Mouse (Mus musculus) hindbrain, postnatal 0 days (tissue): ENCODE data around the gene Hyal2. TPM values are rescaled to one million over a fixed set of nuclear protein-coding genes. Genes with fewer than 3 reads are reported as not detected.

Experiments
- ATAC-seq: fragments of 200-750 bp; cut with Nextera tagmentation; 2 replicates; pipeline ENCODE4 v1.8.0; 2017; ENCODE audit warnings: mild to moderate bottlenecking, moderate TSS enrichment, moderate library complexity
- DNase-seq: peaks from one replicate; pipeline ENCODE4 v3.0.0-alpha.2; 2015; ENCODE audit warnings: low spot score
- H3K27ac ChIP-seq: fragments of 300-500 bp; sonication (generic); 2 replicates; pipeline ENCODE4 v1.5.1; 2014; ENCODE audit warnings: mild to moderate bottlenecking
- H3K27me3 ChIP-seq: fragments of 300-500 bp; sonication (generic); 2 replicates; pipeline ENCODE4 v1.6.1; 2014; ENCODE audit warnings: low read length, mixed read lengths; ENCODE audit not compliant: insufficient read depth
- H3K36me3 ChIP-seq: fragments of 300-500 bp; sonication (generic); 2 replicates; pipeline ENCODE4 v1.6.1; 2014; ENCODE audit warnings: low read length, mixed read lengths; ENCODE audit not compliant: insufficient read depth
- H3K4me1 ChIP-seq: fragments of 300-500 bp; sonication (generic); 2 replicates; pipeline ENCODE4 v1.6.1; 2014; ENCODE audit warnings: antibody characterized with exemption, low read length, mixed read lengths; ENCODE audit not compliant: insufficient read depth
- H3K4me2 ChIP-seq: fragments of 300-500 bp; sonication (generic); 2 replicates; pipeline ENCODE4 v1.6.1; 2014; ENCODE audit warnings: low read depth, mild to moderate bottlenecking, low read length, moderate library complexity, mixed read lengths
- H3K4me3 ChIP-seq: fragments of 300-500 bp; sonication (generic); 2 replicates; pipeline ENCODE4 v1.5.1; 2014; ENCODE audit warnings: low read length
- H3K9ac ChIP-seq: fragments of 300-500 bp; sonication (generic); replicated peaks from 2 replicates; pipeline ENCODE4 v1.6.1; 2014; ENCODE audit warnings: mild to moderate bottlenecking, low read length, moderate library complexity, mixed read lengths
- H3K9me3 ChIP-seq: fragments of 300-500 bp; sonication (generic); 2 replicates; pipeline ENCODE4 v1.6.1; 2016; ENCODE audit warnings: low read length, mixed read lengths
- CTCF ChIP-seq: IDR thresholded peaks from 2 replicates; pipeline ENCODE4 v1.5.1; 2016; ENCODE audit warnings: antibody characterized with exemption, control low read depth, low read depth
- WGBS: fragments of 180-500 bp; shearing (Covaris S2); extraction: QIAGEN DNeasy Blood & Tissue Kit; methylation state at CpG from one replicate; pipeline ENCODE4 v1.1.7; 2014; 5-methylcytosine and 5-hydroxymethylcytosine counted together
- polyA plus RNA-seq: library from polyadenylated mRNA; unstranded; fragments of >200 nt; fragmentation: Nextera tagmentation; extraction: Ambion mirVana; gene quantifications from 2 replicates; pipeline ENCODE4 v1.2.1, GENCODE M21; 2015
- total RNA-seq: library from RNA; depleted of rRNA; stranded (reverse); fragments of >200 nt; gene quantifications from 2 replicates; pipeline ENCODE4 v1.2.3, GENCODE M21; 2014

Hyal2 gene
- total and polyA plus RNA-seq, 2 experiments from 2014 or later: 39.8 to 75.3 TPM

GRCm38 (mm10) chr9:107600745-107601144 is 33.0 kb downstream of the Hyal2 start:
- no peaks in the 10 kb centered on the region for H3K9me3 ChIP-seq
- peaks cover 4% of the 10 kb centered on the region; the same call in 1 of the 2 replicates for H3K4me1 ChIP-seq
- no peaks in the 10 kb centered on the region for H3K27me3 ChIP-seq
- no peak overlapping the region for H3K9ac ChIP-seq
- H3K4me2 ChIP-seq: no peak overlapping the region
- H3K27ac ChIP-seq: no peak overlapping the region
- TF ChIP-seq CTCF: peak; percentile 30; the same call in 1 of the 2 replicates
- no peaks in the 10 kb centered on the region for H3K36me3 ChIP-seq
- ATAC-seq: no peak
- H3K4me3 ChIP-seq: no peak overlapping the region
- 83% methylated on average over 12 of the region's 12 CpGs for WGBS
- no peak for DNase-seq

DNA sequence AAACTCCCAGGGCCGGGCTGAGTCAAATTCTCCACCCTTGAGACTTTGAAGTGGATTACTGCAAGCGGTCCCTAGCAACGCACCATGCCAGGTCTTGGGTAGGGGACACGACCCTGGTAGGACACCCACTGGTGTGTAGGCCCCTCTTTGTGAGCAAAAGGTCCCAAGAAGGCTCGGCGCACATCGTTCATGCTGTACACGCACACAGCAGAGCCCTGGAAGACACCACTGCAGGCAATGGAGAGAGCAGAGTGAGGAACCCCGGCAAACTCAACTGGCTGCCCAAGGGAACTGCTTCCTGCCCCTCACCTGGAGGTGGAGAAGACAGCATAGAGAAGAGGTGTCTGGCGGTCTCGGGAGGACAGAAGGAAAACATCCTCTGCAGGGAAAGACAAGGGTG is 33.5 kb downstream of the Hyal2 start:
- Histone ChIP-seq H3K4me1 (peaks cover 4% of the 10 kb centered on the region; the same call in 1 of the 2 replicates), H3K27ac (no peak overlapping the region), H3K9me3 (no peaks in the 10 kb centered on the region), H3K9ac (no peak overlapping the region), H3K4me2 (no peak overlapping the region), H3K4me3 (no peak overlapping the region), H3K36me3 (no peaks in the 10 kb centered on the region), H3K27me3 (no peaks in the 10 kb centered on the region)
- no peak for ATAC-seq
- WGBS: 90% methylated on average over 11 of the region's 11 CpGs
- DNase-seq: no peak
- TF ChIP-seq CTCF: no peak

DNA sequence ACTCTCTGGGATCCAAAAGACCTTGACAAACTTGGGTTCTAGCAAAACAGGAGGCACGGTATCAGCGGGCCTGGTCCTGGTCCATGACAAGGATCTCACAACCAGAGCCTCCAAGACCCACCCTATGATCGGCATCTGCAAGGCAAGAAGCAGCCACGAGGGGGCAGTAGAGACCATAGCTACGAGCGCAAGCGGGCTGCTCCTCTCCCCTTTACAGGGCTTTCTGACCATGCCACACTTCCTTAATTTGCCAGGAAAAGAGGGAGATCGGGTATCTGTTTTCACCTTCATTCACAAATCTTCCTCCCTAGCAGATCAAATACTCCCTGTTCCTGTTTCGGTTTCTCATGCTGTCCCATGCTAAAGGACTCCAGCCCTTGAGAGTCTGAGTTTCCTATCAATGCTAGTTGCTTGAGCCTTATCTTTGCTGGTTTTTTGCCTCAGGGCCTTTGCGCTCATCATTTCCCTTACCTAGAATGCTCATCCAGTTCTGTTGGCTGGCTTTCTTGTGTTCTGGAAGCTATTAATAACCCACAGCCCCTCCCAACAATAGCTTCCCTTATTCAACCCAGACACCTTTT is 34.4 kb downstream of the Hyal2 start:
- ATAC-seq (peak; percentile 84), DNase-seq (peak; percentile 95)
- Histone ChIP-seq H3K4me1 (peaks cover 4% of the 10 kb centered on the region; the same call in 1 of the 2 replicates), H3K4me2 (no peak overlapping the region), H3K9ac (no peak overlapping the region), H3K27ac (peak overlapping the region; percentile 28; the same call in 1 of the 2 replicates), H3K36me3 (no peaks in the 10 kb centered on the region), H3K4me3 (no peak overlapping the region), H3K9me3 (no peaks in the 10 kb centered on the region), H3K27me3 (no peaks in the 10 kb centered on the region)
- TF ChIP-seq CTCF: peak; percentile 99
- 11% methylated on average over 10 of the region's 10 CpGs for WGBS

GRCm38 (mm10) chr9:107603251-107603650 is 35.5 kb downstream of the Hyal2 start:
- Histone ChIP-seq H3K4me3 (no peak overlapping the region), H3K27me3 (no peaks in the 10 kb centered on the region), H3K4me1 (peaks cover 9% of the 10 kb centered on the region; the same call in 1 of the 2 replicates), H3K27ac (no peak overlapping the region), H3K9me3 (no peaks in the 10 kb centered on the region), H3K4me2 (no peak overlapping the region), H3K36me3 (no peaks in the 10 kb centered on the region), H3K9ac (no peak overlapping the region)
- no peak for TF ChIP-seq CTCF
- DNase-seq (no peak), ATAC-seq (no peak)
- WGBS: 81% methylated on average over 6 of the region's 6 CpGs

DNA sequence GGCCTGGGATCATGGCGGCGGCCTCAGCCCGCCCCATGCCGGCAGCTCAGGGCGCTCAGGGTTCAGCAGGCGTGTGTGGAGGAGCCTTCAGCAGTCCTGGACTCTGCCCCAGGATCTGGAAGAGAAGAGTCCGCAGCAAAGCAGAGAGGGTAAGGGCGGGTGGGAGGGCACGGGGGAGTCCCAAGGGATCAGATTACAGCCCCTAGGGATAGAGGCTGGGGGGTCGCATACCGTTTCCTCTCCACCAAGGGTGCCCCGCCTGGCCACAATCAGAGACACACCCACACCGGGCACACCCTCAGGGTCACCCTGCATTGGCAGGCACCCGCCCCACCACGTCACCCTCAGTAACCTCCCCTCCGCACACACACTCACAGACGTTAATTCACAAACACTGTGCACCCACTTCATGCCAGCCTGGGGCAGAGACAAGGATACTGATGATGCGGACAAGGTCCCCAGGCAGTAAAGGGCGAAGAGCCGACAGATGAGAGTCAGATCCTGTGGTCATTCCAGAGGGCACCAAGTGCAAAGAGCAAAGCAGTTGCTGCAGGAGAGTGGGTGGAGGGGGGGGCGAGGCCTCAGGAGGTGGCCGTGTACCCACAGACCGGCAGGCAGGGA is 37.4 kb downstream of the Hyal2 start:
- 43% methylated on average over 21 of the region's 23 CpGs for WGBS
- no peaks in the 10 kb centered on the region for H3K9me3 ChIP-seq
- H3K27me3 ChIP-seq: no peaks in the 10 kb centered on the region
- no peak overlapping the region for H3K4me3 ChIP-seq
- ATAC-seq: no peak
- TF ChIP-seq CTCF: no peak
- H3K4me1 ChIP-seq: peaks cover 9% of the 10 kb centered on the region; the same call in 1 of the 2 replicates
- no peak overlapping the region for H3K27ac ChIP-seq
- no peaks in the 10 kb centered on the region for H3K36me3 ChIP-seq
- H3K4me2 ChIP-seq: 0 out of 2 replicates have a peak overlapping the region, but pooled peaks have one; percentile 10
- no peak for DNase-seq
- no peak overlapping the region; the same call in 1 of the 2 replicates for H3K9ac ChIP-seq

GRCm38 (mm10) chr9:107606591-107606990 is 38.8 kb downstream of the Hyal2 start:
- no peaks in the 10 kb centered on the region for H3K36me3 ChIP-seq
- DNase-seq (no peak), ATAC-seq (no peak)
- no peak overlapping the region for H3K9ac ChIP-seq
- H3K4me2 ChIP-seq: 0 out of 2 replicates have a peak overlapping the region, but pooled peaks have one; percentile 0
- WGBS: 30% methylated on average over 9 of the region's 9 CpGs
- peak overlapping the region; percentile 27; the same call in 1 of the 2 replicates for H3K27ac ChIP-seq
- no peak for TF ChIP-seq CTCF
- peaks cover 13% of the 10 kb centered on the region for H3K4me1 ChIP-seq
- H3K27me3 ChIP-seq: no peaks in the 10 kb centered on the region
- no peak overlapping the region for H3K4me3 ChIP-seq
- no peaks in the 10 kb centered on the region for H3K9me3 ChIP-seq

GRCm38 (mm10) chr9:107607036-107607435 is 39.3 kb downstream of the Hyal2 start:
- no peaks in the 10 kb centered on the region for H3K27me3 ChIP-seq
- no peak overlapping the region for H3K4me3 ChIP-seq
- H3K4me1 ChIP-seq: peaks cover 18% of the 10 kb centered on the region
- no peaks in the 10 kb centered on the region for H3K9me3 ChIP-seq
- no peak for TF ChIP-seq CTCF
- 0 out of 2 replicates have a peak overlapping the region, but pooled peaks have one; percentile 0 for H3K4me2 ChIP-seq
- no peak overlapping the region for H3K9ac ChIP-seq
- H3K36me3 ChIP-seq: no peaks in the 10 kb centered on the region
- peak overlapping the region; percentile 27 for H3K27ac ChIP-seq
- 67% methylated on average over 2 of the region's 2 CpGs for whole genome bisulfite sequencing
- no peak for DNase-seq
- no peak for ATAC-seq
